Mouse (Mus musculus) urinary bladder, adult 18-20 months (tissue): ENCODE measurements around the gene Oprm1.
A peak's percentile ranks its signal among the peaks of the same experiment; 100 is the strongest.

ENCODE experiments used
- DNase-seq, 2 experiments: peaks; one replicate each; pipeline ENCODE4 v3.0.0; 2022; ENCODE audit warnings: low spot score in 2 of 2, mixed read lengths in 2 of 2

The Oprm1 gene

DNA sequence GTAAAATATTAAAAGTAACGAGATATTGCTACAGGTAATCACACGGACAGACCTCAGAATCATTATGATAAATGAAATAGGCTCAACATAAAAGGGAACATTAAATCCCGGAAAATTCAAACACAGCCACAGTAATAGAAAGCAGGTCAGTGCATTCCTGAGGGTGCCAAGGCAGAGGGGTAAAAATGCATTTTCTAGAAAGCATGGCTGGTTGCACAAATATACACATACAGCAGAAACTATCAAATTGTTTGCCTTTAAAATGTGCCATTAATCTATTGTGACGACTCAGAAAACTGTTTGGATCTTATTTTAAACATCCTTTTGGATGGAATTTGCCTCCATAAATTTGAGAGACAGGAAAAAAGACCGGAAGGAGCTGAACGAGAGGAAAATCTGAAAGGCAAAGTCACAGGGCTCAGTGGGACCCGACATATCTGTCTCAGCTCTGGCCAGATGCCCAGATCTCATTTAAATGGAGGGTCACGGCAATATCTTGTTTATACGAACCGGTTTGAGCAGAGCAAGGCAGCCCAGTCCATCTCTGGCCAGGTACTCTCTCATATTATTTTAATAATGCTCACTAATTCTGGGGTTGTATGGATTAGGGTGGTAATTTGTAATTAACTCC is 289.1 kb downstream of the Oprm1 start:
- DNase-seq: no peak

DNA sequence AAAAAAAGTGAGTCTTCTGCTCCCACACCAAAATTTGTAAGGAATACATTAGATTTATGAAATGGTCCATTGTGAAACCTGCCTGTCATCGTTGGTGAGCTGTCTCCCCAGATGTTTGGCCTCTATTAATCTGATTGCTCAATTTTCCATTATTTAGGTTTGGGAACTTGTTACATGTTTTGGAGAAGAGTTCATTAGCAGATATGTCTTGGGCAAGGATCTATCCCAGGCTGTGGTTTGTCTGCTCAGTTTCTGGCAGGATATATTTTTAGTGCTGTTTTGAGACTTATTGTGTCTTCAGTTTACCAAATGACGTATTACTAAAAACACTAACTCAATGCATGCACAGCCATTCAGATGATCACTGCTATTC is 289.6 kb downstream of the Oprm1 start:
- DNase-seq: no peak

DNA sequence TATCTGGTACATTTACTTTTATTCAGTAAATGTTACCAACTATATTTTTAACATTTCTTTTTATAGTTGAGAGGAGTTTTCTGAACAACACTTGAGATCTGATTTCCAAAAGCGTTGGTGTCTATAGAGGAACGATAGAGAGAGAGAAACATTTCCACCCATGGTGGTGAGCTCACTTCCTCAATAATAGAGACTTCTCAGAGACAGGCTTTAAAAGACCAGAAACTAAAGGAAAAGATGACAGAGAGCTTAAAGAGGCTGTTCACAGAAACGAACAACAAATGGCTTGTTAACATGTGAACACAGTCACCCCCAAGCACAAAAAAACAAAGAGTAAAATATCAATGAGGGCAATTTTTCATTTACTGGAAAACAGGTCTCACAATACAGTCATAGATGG is 291.6 kb downstream of the Oprm1 start:
- DNase-seq: no peak

DNA sequence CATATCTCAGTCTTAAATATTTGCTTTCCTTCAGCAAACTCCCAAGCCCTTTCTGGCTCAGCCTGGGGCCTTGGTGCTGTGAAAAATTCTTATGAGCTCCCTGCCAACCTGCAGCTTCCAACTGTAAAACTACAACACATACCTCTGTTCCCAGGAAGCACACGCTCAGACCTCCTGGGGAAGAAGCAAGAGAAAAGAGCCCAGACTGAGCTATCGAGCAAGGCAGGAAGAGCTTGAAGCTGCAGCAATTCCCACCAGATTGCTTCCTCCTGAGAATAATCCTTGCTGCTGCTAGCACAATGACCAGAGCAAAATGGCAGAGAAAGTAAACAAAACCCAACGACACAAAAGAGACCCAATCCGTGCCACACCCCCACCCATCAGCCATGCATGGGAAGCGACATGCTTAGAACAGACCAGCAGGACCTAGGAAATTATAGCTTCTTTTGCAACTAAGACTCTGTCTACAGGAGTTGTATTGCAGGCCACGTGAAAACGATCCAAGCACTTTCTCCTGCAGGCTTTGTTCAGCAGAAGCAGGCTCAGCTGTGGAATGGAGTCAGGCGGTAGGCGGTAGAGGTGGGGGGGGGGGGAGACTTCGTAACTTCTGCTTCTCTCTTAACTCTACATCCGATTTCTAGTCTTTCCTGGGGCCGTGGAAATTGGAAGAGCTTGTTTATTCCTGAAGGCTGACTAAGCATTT is 294.2 kb downstream of the Oprm1 start, which contains the start of gene Ipcef1:
Gene Ipcef1 (minus strand): TSS at position 164 of the 703 bp plus-strand sequence.
- DNase-seq: no peak

DNA sequence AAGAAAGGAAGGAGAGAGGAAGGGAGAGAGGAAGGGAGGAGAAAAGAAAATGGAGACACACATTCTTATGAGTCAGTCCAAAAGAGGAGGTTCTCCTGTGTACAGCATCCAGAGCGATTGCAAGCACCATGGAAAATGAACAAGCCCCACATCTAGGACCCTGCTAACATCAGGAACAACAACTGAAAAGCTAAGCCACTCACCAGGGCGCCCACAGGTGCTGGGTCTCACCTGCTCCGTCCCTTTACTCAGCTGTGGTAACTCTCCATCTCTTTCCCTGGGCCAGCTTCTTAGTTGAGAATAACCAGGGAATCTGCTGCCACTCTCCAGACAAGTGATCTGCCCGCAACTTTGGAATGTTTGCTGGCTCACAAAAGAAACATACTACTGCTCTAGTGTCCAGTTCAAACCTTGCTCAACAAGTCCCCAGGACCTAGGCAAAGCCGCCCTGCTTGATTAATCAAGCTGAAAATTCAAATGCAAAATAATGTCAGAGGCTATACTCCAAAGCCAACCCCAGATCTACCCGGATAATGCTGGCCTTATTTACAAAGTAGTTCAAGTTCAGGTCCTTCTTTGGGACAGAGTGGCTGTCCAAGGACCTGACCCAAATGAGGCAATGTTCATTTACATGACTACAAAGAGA is 296.4 kb downstream of the Oprm1 start:
- no peak for DNase-seq

DNA sequence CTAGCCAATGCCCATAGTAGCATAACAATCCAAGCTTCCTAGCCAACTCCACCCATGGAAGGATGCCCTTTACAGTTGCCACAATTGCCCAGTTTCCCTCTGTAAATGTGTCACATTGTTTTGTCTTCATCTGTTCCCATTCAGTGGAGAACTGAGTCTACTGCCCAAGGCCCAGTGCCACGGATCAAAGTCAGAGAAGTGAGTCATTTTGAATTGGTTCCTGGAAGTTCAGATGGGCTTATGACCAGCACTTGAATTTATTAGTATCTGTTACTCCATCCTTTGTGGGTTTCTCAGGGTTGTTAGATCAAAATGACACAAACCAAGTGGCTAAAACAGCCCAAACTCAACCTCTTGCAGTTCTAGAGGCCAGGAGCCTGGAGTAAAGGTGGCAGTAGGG is 299.2 kb downstream of the Oprm1 start:
- no peak for DNase-seq

DNA sequence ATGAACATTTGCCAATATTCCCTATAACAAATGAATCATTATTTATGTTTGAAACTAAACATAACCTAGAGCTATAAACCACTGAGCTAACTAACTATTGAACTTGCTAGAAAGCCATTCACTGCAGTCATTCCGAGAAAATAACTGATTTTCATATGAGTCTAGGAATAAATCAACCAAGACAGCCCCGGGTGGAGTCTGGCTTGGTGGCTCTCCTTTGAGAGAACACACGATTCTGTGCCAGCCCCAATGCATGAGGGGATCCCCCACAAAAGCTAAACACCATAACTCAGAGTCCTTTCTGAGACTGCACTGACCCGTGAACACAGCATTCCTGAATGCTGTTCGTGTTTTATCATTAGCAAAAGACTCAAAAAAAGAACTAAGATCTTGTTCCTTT is 302.0 kb downstream of the Oprm1 start:
- no peak for DNase-seq

DNA sequence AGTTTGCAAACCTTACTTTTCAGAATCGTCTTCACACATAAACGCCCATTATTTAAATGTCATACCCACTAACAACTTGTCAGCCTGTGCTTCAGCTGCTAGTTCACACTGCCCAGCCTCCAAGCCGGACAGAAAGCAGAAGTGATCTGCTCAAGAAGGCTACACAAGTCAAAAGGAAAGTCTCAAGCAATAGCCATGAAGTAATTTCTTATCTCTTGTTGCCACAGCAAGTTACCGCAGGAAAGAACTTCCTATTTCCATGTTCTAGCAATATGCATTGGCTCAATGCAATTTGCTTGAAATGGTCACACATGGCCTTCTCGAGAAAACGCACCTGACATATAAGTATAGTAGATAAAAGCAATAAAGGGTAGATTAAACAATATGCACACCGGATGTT is 304.7 kb downstream of the Oprm1 start:
- DNase-seq: no peak

DNA sequence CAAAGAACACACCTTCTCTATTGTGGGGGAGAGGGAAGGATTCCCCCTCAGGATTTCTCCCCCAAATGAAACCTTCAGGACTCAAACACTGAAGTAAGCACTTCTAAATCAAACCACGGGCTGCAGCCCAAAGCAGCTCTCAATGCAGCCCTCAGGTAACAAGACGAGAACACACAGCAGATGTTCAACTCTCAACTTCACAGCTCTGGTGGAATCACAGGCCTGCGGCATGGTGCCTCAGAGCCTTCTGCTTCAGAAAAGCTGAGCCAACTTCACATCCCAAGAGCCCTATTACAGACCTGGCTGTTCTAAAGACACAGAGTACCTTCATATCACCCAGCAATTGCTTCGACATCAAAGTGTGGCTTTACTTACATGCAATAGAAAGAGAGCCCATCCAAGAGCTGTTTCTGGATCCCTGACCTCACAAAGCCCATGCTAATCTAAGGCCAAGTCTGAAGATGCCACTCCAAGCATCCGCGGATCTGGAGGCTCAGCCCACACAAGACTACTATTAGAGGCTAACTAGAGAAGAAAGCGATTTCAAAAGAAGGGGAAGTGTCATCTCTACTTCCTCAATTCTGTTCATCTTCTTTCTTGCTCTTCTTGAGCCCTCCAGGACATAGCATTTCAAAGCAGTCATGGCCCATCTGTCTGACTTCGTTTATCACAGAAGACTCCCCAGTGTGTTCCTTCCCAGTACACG is 305.6 kb downstream of the Oprm1 start:
- no peak for DNase-seq

DNA sequence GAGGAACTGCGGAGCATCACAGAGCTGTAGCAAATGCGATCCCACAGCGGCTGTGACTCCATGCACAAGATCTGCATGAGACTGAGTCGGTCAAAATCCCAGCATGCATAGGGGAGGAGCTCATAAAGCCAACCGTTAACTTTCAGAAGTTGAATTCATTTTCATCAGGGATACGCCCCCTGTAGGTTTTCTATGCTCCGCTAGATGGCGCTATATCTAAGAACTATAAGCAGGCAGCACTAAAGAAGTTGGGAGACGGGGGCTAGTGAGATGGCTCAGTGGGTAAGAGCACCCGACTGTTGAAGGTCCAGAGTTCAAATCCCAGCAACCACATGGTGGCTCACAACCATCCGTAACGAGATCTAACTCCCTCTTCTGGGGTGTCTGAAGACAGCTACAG is 310.3 kb downstream of the Oprm1 start:
- no peak for DNase-seq

DNA sequence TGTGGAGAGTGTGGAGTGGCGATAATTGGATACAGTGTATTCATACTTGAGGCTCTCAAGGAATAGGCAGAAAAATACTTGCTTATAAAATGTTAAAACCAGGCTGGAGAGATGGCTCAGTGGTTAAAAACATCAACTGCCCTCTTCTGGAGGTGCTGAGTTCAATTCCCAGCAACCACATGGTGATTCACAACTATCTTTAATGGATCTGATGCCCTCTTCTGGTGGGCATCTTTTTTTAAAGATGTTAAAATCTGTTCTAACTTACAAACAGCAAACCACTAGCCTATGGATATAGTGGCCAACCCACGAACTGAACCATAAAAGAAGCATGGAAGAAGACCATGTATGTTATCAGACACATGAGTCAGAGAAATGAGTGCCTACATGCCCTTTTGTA is 310.8 kb downstream of the Oprm1 start:
- DNase-seq: no peak

DNA sequence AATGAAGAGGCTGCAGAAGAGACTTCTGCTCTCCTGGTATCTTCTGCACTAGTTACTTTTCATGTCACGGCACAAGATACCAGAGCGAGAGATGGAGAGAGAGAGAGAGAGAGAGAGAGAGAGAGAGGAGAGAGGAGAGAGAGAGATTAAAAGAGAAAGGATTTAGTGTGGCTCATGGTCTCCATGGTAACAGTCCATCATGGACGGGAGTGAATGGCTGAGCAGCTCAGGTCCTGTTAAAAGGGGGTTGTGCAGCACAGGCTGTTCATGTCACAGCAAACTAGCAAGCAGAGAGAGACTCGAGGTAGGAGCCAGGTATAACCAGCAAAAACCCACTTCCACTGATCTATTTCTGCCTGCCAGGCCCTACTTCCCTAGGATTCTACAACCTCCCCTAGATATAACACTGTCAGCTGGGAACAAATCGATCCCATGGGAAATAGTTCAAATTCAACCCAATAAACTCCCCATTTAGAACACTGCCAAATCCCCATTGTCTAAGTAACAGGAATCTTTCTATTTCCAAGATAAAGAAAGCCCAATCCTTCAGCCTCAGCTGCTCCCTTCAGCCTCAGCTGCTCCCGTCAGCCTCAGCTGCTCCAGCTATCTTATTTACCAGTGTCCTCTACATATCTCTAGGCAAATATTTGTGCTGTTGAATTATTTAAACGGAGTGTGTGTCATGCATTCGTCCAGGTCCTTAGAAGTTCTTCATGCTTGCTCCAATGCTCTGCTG is 312.0 kb downstream of the Oprm1 start:
- DNase-seq: no peak

DNA sequence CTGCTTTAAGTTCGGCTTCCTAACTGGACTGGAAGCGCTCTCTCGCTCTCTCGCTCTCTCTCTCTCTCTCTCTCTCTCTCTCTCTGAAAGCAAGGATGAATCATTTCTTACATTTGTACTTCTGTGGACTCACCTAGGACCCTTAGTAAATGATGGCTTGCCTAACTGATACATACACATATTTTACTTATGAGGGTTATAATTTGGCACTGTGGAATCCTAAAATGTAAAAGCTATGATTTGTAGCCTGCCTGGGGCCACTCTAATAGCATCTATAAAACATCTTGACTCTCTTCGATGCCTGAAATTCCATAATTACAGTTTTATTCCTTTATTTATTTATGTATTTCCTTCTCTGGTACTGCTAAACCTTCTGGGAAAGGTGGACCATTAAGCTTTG is 312.6 kb downstream of the Oprm1 start:
- DNase-seq: no peak

DNA sequence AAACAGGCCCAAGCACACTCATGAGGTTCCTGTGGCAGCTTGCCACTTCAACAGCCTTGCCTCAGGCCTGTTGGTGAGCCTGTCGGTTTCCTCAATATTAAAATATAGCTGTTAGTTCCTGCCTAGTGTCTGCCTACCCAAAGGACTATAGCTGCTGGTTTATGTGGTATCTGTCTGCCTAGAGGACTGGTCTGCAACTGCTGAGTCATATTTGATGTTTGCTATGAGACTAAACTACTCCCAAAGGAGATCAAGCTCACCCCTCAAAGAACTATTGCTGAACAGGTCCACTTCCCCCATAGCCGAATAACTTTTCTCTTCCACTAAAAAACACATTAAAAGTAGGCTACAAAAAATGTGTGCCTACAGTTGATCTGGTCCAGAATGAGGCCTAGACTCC is 315.9 kb downstream of the Oprm1 start:
- no peak for DNase-seq

DNA sequence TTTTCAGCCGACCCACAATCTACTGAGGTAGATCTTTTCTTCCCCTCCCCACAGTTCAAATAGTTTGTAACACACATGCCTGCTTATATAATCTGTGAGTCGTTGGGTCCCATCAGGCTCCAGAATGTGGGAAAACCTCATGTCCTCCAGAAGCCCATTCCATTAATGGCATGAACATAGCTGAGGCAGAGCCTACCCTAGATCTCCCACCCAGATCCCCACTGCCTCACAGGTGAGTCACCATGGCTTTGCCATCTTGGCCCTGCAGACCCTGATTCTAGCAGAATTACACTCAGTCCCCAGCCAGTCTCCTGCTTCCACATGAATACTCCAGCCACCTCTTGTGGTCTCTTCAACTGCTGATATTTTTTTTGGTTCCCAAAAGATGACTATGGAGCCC is 317.4 kb downstream of the Oprm1 start:
- DNase-seq: no peak

DNA sequence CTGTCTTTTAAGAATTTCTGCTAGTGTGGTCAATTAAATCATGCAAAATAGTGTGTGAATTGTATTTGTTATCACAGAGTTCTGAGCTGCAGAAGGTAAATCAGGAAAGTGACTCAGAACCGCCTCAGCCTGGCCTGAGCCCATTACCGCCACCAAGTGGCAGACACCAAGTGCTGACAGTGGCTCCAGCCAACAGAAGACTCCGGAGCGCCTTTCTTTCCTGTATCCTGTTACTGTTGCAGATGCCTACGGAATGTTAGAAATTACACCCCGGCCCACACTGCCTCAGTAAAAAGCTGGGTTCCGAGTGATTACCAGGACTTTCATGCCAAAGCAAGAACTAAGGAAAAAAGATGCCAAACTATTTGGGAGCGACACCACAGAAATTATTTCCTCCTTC is 317.9 kb downstream of the Oprm1 start:
- DNase-seq: peak; percentile 42 to 56

DNA sequence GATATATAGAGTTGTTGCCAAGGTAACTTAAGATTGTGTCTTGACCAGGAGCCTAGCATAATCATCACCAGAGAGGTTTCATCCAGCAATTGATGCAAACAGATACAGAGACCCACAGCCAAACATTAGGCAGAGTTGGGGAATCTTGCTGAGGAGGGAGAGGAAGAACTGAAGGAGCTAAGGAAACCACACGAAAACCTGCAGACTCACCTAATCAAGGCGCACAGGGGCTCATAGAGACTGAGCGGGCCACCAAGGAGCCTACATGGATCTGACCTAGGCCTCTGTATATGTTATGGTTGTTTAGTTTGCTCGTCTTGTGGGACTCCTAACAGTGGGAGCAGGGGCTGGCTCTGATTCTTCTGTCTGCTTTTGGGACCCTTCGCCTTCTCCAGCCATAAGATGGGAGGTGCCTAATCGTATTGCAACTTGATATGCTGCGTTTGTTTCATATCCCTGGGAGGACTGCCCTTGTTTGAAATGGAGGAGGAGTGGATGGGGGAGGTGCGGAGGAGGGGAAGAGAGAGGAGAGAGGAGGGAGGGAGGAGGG is 318.4 kb downstream of the Oprm1 start:
- no peak for DNase-seq

DNA sequence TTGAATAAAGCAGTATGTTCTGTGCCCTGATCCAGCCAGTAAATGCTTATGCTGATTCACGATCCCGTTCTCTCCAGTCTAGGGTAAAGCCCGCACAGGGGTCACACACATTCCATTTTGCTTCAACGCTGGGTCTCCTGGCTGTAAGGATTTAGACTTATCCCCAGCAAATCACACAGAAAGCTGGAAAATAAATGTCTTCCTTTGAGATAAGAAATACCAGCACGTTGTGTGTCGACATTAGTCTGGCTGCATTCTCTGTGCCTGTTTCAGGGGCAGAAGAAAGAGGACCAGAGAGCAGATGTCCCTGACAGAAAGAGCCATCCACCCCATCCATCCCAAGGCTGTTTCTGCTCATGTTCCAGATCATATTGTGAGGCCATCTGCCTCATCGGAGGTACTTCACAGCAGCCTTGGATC is 319.1 kb downstream of the Oprm1 start:
- DNase-seq: no peak

DNA sequence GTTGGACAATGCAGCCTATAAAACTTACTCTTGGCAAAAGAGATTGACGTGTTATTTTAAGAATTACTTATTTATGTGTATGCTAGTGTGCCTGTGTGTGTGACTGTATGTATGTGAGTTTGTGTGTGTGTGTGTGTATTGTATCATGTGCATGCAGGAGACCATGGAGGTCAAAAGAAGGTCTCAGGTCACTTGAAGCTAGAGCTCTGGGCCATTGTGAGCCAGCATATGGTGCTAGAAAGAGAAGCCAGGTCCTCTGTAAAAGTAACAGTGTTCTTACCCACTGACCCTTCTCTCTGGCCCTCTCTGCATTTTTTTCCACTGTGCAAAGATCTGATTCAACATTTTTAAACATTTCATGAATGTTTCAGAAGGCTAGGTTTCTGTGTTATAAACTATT is 319.7 kb downstream of the Oprm1 start:
- DNase-seq: no peak
